ENCODE assay signal across 18 mouse cellular contexts in genomic region chr9:41792173-41792829, GRCm38 (mm10).
DNase-seq lines count a peak whose midpoint lies in the region; ATAC-seq and TF ChIP-seq lines count a peak whose summit lies in the region.
"Had no signal": no experiment of that assay in that cellular context is flagged by ENCODE, and none has a peak within 500 bp of the region (broad histone marks: within the 10 kb centered on the region; RNA-seq: fewer than 3 reads in every experiment).

No protein-coding gene starts in this region.

- no peak overlapping the region for H3K27ac ChIP-seq in lung, embryonic 14.5 days (ENCODE audit: low read depth)
- H3K27ac ChIP-seq in embryonic facial prominence, embryonic 10.5 days (replicated peaks): peak overlapping the region; percentile 57
- H3K27ac ChIP-seq in forebrain, embryonic 15.5 days (replicated peaks): peak overlapping the region; percentile 58
- H3K27ac ChIP-seq: gastrocnemius, adult 2 months; heart, adult 2 months; heart, embryonic 15.5 days; lung, embryonic 15.5 days had no signal

- no peak for ATAC-seq in lung, embryonic 14.5 days (ENCODE audit: insufficient read depth)
- peak; percentile 51 for ATAC-seq in forebrain, embryonic 15.5 days (replicated peaks)
- ATAC-seq: CD4-positive, CD25-positive, alpha-beta regulatory T cell, adult 4 months had no signal

- H3K4me3 ChIP-seq in lung, embryonic 14.5 days (ENCODE audit: low read depth, low read length): no peak overlapping the region
- H3K4me3 ChIP-seq in embryonic facial prominence, embryonic 10.5 days: no peak overlapping the region
- no peak overlapping the region for H3K4me3 ChIP-seq in forebrain, embryonic 15.5 days
- H3K4me3 ChIP-seq: embryonic facial prominence, embryonic 15.5 days; gastrocnemius, adult 2 months; heart, adult 2 months; heart, embryonic 15.5 days; lung, embryonic 15.5 days had no signal

- H3K4me1 ChIP-seq in lung, embryonic 14.5 days (ENCODE audit: insufficient read depth): no peaks in the 10 kb centered on the region
- H3K4me1 ChIP-seq in embryonic facial prominence, embryonic 10.5 days: peaks cover 47% of the 10 kb centered on the region
- H3K4me1 ChIP-seq in forebrain, embryonic 15.5 days: peaks cover 27% of the 10 kb centered on the region
- H3K4me1 ChIP-seq: lung, embryonic 15.5 days had no signal

- H3K27me3 ChIP-seq in lung, embryonic 14.5 days (ENCODE audit: insufficient read depth, low read length): 0 out of 2 replicates have a peak, but pooled peaks cover 3% of the 10 kb centered on the region
- no peaks in the 10 kb centered on the region for H3K27me3 ChIP-seq in embryonic facial prominence, embryonic 10.5 days (replicated peaks; ENCODE audit: low read depth, poor library complexity, severe bottlenecking)
- H3K27me3 ChIP-seq in forebrain, embryonic 15.5 days: no peaks in the 10 kb centered on the region
- H3K27me3 ChIP-seq: embryonic facial prominence, embryonic 15.5 days; heart, embryonic 15.5 days had no signal

- no peaks in the 10 kb centered on the region for H3K9me3 ChIP-seq in lung, embryonic 14.5 days (ENCODE audit: low read depth, low read length)
- no peaks in the 10 kb centered on the region for H3K9me3 ChIP-seq in embryonic facial prominence, embryonic 10.5 days
- H3K9me3 ChIP-seq in forebrain, embryonic 15.5 days: no peaks in the 10 kb centered on the region
- H3K9me3 ChIP-seq: embryonic facial prominence, embryonic 15.5 days; G1E; heart, embryonic 15.5 days; lung, embryonic 15.5 days had no signal

- no peaks in the 10 kb centered on the region for H3K36me3 ChIP-seq in lung, embryonic 14.5 days (ENCODE audit: insufficient read depth)
- no peaks in the 10 kb centered on the region for H3K36me3 ChIP-seq in embryonic facial prominence, embryonic 10.5 days (replicated peaks)
- no peaks in the 10 kb centered on the region for H3K36me3 ChIP-seq in forebrain, embryonic 15.5 days
- H3K36me3 ChIP-seq: embryonic facial prominence, embryonic 15.5 days; G1E; heart, embryonic 15.5 days; lung, embryonic 15.5 days had no signal

- WGBS in lung, embryonic 14.5 days: 57% methylated on average over 4 of the region's 4 CpGs
- WGBS in embryonic facial prominence, embryonic 10.5 days: 74% methylated on average over 4 of the region's 4 CpGs
- 28% methylated on average over 4 of the region's 4 CpGs for WGBS in forebrain, embryonic 15.5 days

- H3K4me2 ChIP-seq in lung, embryonic 14.5 days: no peak overlapping the region
- no peak overlapping the region for H3K4me2 ChIP-seq in forebrain, embryonic 15.5 days (replicated peaks)
- H3K4me2 ChIP-seq: embryonic facial prominence, embryonic 15.5 days; heart, embryonic 15.5 days; liver, embryonic 11.5 days; lung, embryonic 15.5 days had no signal

- DNase-seq in adrenal gland, postnatal 10 days: peak; percentile 28
- no peak for DNase-seq in adrenal gland, postnatal 25 days
- DNase-seq in lung, embryonic 14.5 days: peak; percentile 60
- no peak for DNase-seq in lung, postnatal 25 days (ENCODE audit: low spot score)
- DNase-seq in embryonic facial prominence, embryonic 10.5 days (ENCODE audit: low spot score): no peak
- DNase-seq in thymus, postnatal 25 days: no peak
- no peak for DNase-seq in left cerebral cortex, postnatal 25 days (ENCODE audit: low spot score in 2 of 2)
- DNase-seq: gastrocnemius, adult 2 months; heart, adult 2 months; kidney, adult 8-10 months; spleen, adult 18-20 months had no signal

- no peak for TF ChIP-seq CTCF in lung, embryonic 14.5 days (IDR thresholded peaks at IDR 0.05; ENCODE audit: low read depth)

- intact Hi-C loops in left cerebral cortex, postnatal 25 days (cut with DNase I): no loop called here

- H3K9ac ChIP-seq in lung, embryonic 14.5 days: no peak overlapping the region
- no peak overlapping the region for H3K9ac ChIP-seq in forebrain, embryonic 15.5 days (replicated peaks)
- H3K9ac ChIP-seq: embryonic facial prominence, embryonic 15.5 days; heart, embryonic 15.5 days; lung, embryonic 15.5 days had no signal

Comparison
In these comparisons a context has a peak if more than half of its experiments do, and no peak if none do; other contexts are left out.
1. DNase-seq: peak in adrenal gland, postnatal 10 days (single experiment) and lung, embryonic 14.5 days (single experiment); none in adrenal gland, postnatal 25 days (single experiment), lung, postnatal 25 days (single experiment), embryonic facial prominence, embryonic 10.5 days (single experiment), thymus, postnatal 25 days (single experiment) and left cerebral cortex, postnatal 25 days (0 of 2).